Mouse (Mus musculus) midbrain, embryonic 10.5 days (tissue): ENCODE data around the gene Uqcc2. TPM values are rescaled to one million over a fixed set of nuclear protein-coding genes. Genes with fewer than 3 reads are reported as not detected.

ENCODE experiments used
- DNase-seq: peaks from one replicate; pipeline ENCODE4 v3.0.0-alpha.2; 2017; ENCODE audit warnings: low spot score
- H3K27ac ChIP-seq: fragments of 300-500 bp; sonication (generic); replicated peaks from 2 replicates; pipeline ENCODE4 v1.5.1; 2016; ENCODE audit warnings: mild to moderate bottlenecking
- H3K27me3 ChIP-seq: fragments of 300-500 bp; sonication (generic); 2 replicates; pipeline ENCODE4 v1.6.1; 2016; ENCODE audit warnings: low read depth, mild to moderate bottlenecking; ENCODE audit not compliant: poor library complexity, severe bottlenecking
- H3K36me3 ChIP-seq: fragments of 300-500 bp; sonication (generic); 2 replicates; pipeline ENCODE4 v1.6.1; 2016; ENCODE audit warnings: mild to moderate bottlenecking, moderate library complexity
- H3K4me1 ChIP-seq: fragments of 300-500 bp; sonication (generic); 2 replicates; pipeline ENCODE4 v1.6.1; 2016
- H3K4me3 ChIP-seq: fragments of 300-500 bp; sonication (generic); 2 replicates; pipeline ENCODE4 v1.5.1; 2016; ENCODE audit warnings: mild to moderate bottlenecking, moderate library complexity
- H3K9me3 ChIP-seq: fragments of 300-500 bp; sonication (generic); replicated peaks from 2 replicates; pipeline ENCODE4 v1.6.1; 2016; ENCODE audit warnings: mild to moderate bottlenecking
- WGBS: fragments of 180-500 bp; shearing (Covaris S2); methylation state at CpG from one replicate; pipeline ENCODE4 v1.1.7; 2016; 5-methylcytosine and 5-hydroxymethylcytosine counted together
- microRNA-seq: library from miRNA; unstranded; fragments of <30 nt; microRNA quantifications from one replicate; pipeline ENCODE4, GENCODE M21; 2017
- polyA plus RNA-seq: library from polyadenylated mRNA; unstranded; fragments of >200 nt; fragmentation: Nextera tagmentation; extraction: Ambion mirVana; gene quantifications from 2 replicates; pipeline ENCODE4 v1.2.1, GENCODE M21; 2016

Uqcc2 gene
- polyA plus RNA-seq, 1 experiment from 2014 or later = 411 TPM

DNA sequence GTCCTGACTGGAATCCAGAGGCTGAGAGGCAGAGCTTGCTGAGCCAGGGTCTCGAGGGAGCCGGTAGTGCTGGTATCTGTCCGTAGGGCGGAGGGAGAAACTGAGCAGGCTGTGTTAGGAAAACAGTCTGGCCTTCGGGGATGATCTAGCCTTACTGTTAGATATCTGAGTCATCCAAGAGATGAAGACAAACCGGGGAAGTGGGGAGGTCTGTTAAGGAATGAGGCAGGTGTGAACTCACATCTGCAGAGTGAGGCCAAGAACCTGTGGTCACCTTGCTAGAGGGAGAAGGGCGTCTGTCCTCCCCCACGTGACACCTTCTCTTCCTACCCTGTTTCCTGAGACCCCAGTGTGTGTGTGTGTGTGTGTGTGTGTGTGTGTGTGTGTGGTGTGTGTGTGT lies 50.9 kb downstream of the Uqcc2 start:
- 69% methylated on average over 8 of the region's 8 CpGs for WGBS
- no peak for DNase-seq
- Histone ChIP-seq H3K27ac (no peak overlapping the region), H3K4me3 (no peak overlapping the region), H3K36me3 (no peaks in the 10 kb centered on the region), H3K4me1 (peaks cover 15% of the 10 kb centered on the region), H3K27me3 (no peaks in the 10 kb centered on the region), H3K9me3 (peaks cover 2% of the 10 kb centered on the region; the same call in 1 of the 2 replicates)

GRCm38 (mm10) chr17:27081868-27082267 lies 51.8 kb downstream of the Uqcc2 start:
- H3K4me1 ChIP-seq = 0 out of 2 replicates have a peak, but pooled peaks cover 11% of the 10 kb centered on the region
- 86% methylated on average over 5 of the region's 5 CpGs for WGBS
- H3K4me3 ChIP-seq = no peak overlapping the region
- no peaks in the 10 kb centered on the region for H3K36me3 ChIP-seq
- H3K9me3 ChIP-seq = peaks cover 7% of the 10 kb centered on the region; the same call in 1 of the 2 replicates
- H3K27ac ChIP-seq = no peak overlapping the region
- DNase-seq = no peak
- H3K27me3 ChIP-seq = no peaks in the 10 kb centered on the region

DNA sequence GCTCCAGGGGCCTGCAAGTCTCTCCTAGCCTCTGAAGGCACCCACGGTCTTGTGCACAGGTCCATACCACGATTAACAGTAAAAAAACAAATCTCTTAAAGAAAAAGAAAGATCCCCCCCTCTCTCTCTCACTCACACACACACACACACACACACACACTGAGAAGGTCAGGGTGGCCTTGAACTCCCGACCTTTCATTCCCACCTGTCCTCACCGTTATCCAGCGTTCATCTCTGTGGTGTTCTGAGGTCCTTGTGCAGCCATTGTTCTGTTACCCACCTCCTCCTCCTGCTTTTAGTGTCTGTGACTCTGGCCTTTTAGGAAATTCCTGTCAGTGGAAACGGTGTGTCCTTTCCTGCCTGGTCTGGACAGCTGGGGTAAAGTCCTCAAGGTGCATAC lies 55.2 kb downstream of the Uqcc2 start:
- H3K9me3 ChIP-seq = peaks cover 7% of the 10 kb centered on the region; the same call in 1 of the 2 replicates
- H3K27me3 ChIP-seq = no peaks in the 10 kb centered on the region
- H3K4me1 ChIP-seq = peaks cover 23% of the 10 kb centered on the region
- no peak for DNase-seq
- WGBS = 88% methylated on average over 6 of the region's 6 CpGs
- no peak overlapping the region for H3K4me3 ChIP-seq
- H3K36me3 ChIP-seq = no peaks in the 10 kb centered on the region
- H3K27ac ChIP-seq = no peak overlapping the region

GRCm38 (mm10) chr17:27077920-27078319 lies 55.8 kb downstream of the Uqcc2 start:
- no peaks in the 10 kb centered on the region for H3K36me3 ChIP-seq
- H3K4me1 ChIP-seq = peaks cover 19% of the 10 kb centered on the region
- DNase-seq = no peak
- H3K27me3 ChIP-seq = no peaks in the 10 kb centered on the region
- H3K27ac ChIP-seq = no peak overlapping the region
- peaks cover 7% of the 10 kb centered on the region; the same call in 1 of the 2 replicates for H3K9me3 ChIP-seq
- WGBS = 79% methylated on average over 6 of the region's 6 CpGs
- H3K4me3 ChIP-seq = no peak overlapping the region

DNA sequence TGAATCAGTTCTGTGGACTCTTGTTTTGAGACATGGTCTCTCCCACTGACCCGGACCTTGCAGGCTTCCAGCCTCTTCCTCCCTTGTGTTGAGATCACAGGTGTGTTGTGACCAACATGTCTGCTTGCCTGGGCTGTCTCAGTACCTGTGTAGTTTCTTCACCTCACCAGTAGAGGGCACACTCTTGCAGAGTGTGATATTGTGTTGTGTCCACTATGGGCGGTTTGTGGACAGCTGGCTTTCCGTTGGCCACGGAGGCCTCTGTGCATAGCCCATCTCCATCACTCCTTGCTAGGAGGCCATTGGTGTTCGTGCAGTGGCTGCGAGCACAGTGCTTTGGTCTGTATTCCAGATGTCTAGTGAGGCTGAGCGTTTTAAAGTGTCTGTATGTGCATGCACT lies 56.6 kb downstream of the Uqcc2 start:
- peaks cover 7% of the 10 kb centered on the region; the same call in 1 of the 2 replicates for H3K9me3 ChIP-seq
- no peak for DNase-seq
- no peak overlapping the region for H3K27ac ChIP-seq
- whole genome bisulfite sequencing = 96% methylated on average over 7 of the region's 7 CpGs
- no peak overlapping the region for H3K4me3 ChIP-seq
- H3K4me1 ChIP-seq = peaks cover 19% of the 10 kb centered on the region
- H3K27me3 ChIP-seq = no peaks in the 10 kb centered on the region
- no peaks in the 10 kb centered on the region for H3K36me3 ChIP-seq

GRCm38 (mm10) chr17:27074849-27075745 lies 58.6 kb downstream of the Uqcc2 start:
- no peaks in the 10 kb centered on the region for H3K27me3 ChIP-seq
- H3K4me1 ChIP-seq = peaks cover 12% of the 10 kb centered on the region
- H3K27ac ChIP-seq = no peak overlapping the region
- H3K9me3 ChIP-seq = peaks cover 7% of the 10 kb centered on the region; the same call in 1 of the 2 replicates
- no peaks in the 10 kb centered on the region for H3K36me3 ChIP-seq
- no peak for DNase-seq
- 86% methylated on average over 17 of the region's 17 CpGs for WGBS
- H3K4me3 ChIP-seq = no peak overlapping the region

GRCm38 (mm10) chr17:27074236-27074635 lies 59.5 kb downstream of the Uqcc2 start:
- Histone ChIP-seq H3K27me3 (no peaks in the 10 kb centered on the region), H3K36me3 (no peaks in the 10 kb centered on the region), H3K4me3 (no peak overlapping the region), H3K9me3 (peaks cover 7% of the 10 kb centered on the region; the same call in 1 of the 2 replicates), H3K27ac (no peak overlapping the region), H3K4me1 (peaks cover 21% of the 10 kb centered on the region)
- 81% methylated on average over 6 of the region's 6 CpGs for WGBS
- no peak for DNase-seq

- Histone ChIP-seq H3K27ac (peak overlapping the region; percentile 46), H3K4me1 (peaks cover 24% of the 10 kb centered on the region)
- 81% methylated on average over 9 of the region's 9 CpGs for WGBS
Observed at GRCm38 (mm10) chr17:27073778-27074177, 59.9 kb downstream of the Uqcc2 start.

DNA sequence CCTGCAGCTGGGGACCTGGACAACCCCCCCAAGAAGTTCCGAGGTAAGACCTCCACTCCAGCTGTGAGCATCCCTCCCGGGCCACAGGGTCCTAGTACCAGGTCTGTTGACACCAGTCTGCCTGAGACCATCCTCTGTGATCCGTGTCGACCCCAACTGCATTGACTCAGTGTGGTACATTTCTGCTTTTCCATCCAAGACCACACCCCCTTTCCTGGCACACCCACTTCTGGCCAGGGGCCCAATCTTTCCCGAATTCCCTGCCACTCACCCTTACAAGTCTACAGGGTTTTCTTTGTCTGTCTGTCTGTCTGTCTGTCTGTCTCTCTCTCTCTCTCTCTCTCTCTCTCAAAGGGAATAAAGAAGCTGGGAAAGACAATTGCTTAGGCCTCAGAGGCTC lies 60.6 kb downstream of the Uqcc2 start:
- Histone ChIP-seq H3K4me1 (peaks cover 24% of the 10 kb centered on the region), H3K4me3 (no peak overlapping the region), H3K27me3 (no peaks in the 10 kb centered on the region), H3K36me3 (no peaks in the 10 kb centered on the region), H3K27ac (no peak overlapping the region), H3K9me3 (peaks cover 7% of the 10 kb centered on the region; the same call in 1 of the 2 replicates)
- DNase-seq = no peak
- 79% methylated on average over 5 of the region's 5 CpGs for WGBS

More at GRCm38 (mm10) chr17:27073778-27074177, 59.9 kb downstream of the Uqcc2 start:
- no peaks in the 10 kb centered on the region for H3K36me3 ChIP-seq
- H3K27me3 ChIP-seq = no peaks in the 10 kb centered on the region
- peaks cover 7% of the 10 kb centered on the region; the same call in 1 of the 2 replicates for H3K9me3 ChIP-seq
- no peak for DNase-seq
- no peak overlapping the region for H3K4me3 ChIP-seq

Small RNA genes within 50 kb of the gene (microRNA-seq; reads per million reads assigned to microRNA genes)
- not detected for gene Mir7677

Other genes starting within 250 kb of the Uqcc2 start
- gene Kifc5b, start 216.8 kb downstream of the Uqcc2 start, polyA plus RNA-seq = 10.6 and 12.1 TPM in 2 replicates
- gene Phf1, start 200.9 kb downstream of the Uqcc2 start, polyA plus RNA-seq = 3.1 and 4.7 TPM in 2 replicates
- gene Cuta, start 194.3 kb downstream of the Uqcc2 start, polyA plus RNA-seq = 175 and 179 TPM in 2 replicates
- gene Syngap1, start 192.7 kb downstream of the Uqcc2 start, polyA plus RNA-seq = 1.5 TPM in 2 replicates
- 18.6 and 18.8 TPM in 2 replicates for gene Zbtb9, start 160.7 kb downstream of the Uqcc2 start, polyA plus RNA-seq
- gene Bak1, start 104.9 kb downstream of the Uqcc2 start, polyA plus RNA-seq = 2.8 and 3.4 TPM in 2 replicates
- 1.0 and 1.3 TPM in 2 replicates for gene Itpr3, start 76.6 kb downstream of the Uqcc2 start, polyA plus RNA-seq
- 0.29 TPM in 1 of 2 replicates, not detected in the other for gene Ip6k3, start 33.9 kb upstream of the Uqcc2 start, polyA plus RNA-seq
- gene Lemd2, start 70.6 kb upstream of the Uqcc2 start, polyA plus RNA-seq = 16.4 and 20.8 TPM in 2 replicates